Mouse (Mus musculus): ENCODE measurements around the gene Selenoo. TPM values are rescaled to one million over a fixed set of nuclear protein-coding genes. Genes with fewer than 3 reads are reported as not detected.
A peak's percentile ranks its signal among the peaks of the same experiment; 100 is the strongest.

Gene Selenoo
- 18.7 and 21.5 TPM in 2 replicates for polyA plus RNA-seq (2014; fragmentation: Nextera tagmentation; extraction: Ambion mirVana)

DNA sequence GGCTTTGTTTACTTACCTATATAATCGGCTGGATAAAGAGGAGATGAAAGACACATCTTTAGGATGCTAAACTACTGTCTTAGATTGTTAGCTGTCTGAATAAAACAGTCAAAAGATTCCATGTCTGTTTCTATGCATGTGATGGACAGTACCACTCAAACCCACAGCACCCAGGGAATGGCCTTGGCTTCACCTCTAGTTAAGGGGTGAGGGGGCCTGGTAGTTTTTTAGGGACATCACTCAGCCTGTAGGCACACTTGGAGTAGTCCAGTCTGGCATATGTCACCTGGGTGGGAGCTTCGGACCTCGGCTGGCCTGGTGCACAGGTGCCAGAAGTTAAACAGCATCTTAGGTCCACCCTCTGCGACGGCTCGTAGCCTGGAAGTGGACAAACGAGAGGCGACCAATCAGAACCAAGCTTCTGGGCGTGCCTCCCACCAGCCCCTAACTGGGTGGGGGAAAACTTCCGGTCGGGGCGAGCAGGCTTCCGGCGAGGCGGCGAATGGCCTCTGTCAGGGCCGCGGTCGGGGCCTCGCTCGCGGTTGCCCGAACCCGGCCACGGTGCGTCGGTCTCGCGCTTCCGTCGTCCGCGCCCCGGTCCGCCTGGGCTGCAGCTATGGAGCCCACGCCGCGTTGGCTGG, at the start of gene Selenoo:
Gene Selenoo (plus strand): TSS at position 478 of the 641 bp plus-strand sequence.
- ATAC-seq (ENCODE audit: insufficient read depth), result peak; percentile 97
- peaks cover 46% of the 10 kb centered on the region for H3K36me3 ChIP-seq (ENCODE audit: insufficient read depth)
- TF ChIP-seq CTCF (IDR thresholded peaks at IDR 0.05; ENCODE audit: low read depth), result no peak
- whole genome bisulfite sequencing, result 2% methylated on average over 38 of the region's 38 CpGs
- no peaks in the 10 kb centered on the region for H3K27me3 ChIP-seq (ENCODE audit: insufficient read depth, low read length)
- H3K9me3 ChIP-seq (ENCODE audit: low read depth, low read length), result no peaks in the 10 kb centered on the region
- peak within 1 kb of the TSS; percentile 97 for H3K4me2 ChIP-seq
- peak within 1 kb of the TSS; percentile 91 for H3K4me3 ChIP-seq (ENCODE audit: low read depth, low read length)
- H3K27ac ChIP-seq (ENCODE audit: low read depth), result peak within 1 kb of the TSS; percentile 58
- H3K9ac ChIP-seq, result peak within 1 kb of the TSS; percentile 89
- DNase-seq, result peak; percentile 95
- H3K4me1 ChIP-seq (ENCODE audit: insufficient read depth), result peaks cover 4% of the 10 kb centered on the region; the same call in 1 of the 2 replicates

DNA sequence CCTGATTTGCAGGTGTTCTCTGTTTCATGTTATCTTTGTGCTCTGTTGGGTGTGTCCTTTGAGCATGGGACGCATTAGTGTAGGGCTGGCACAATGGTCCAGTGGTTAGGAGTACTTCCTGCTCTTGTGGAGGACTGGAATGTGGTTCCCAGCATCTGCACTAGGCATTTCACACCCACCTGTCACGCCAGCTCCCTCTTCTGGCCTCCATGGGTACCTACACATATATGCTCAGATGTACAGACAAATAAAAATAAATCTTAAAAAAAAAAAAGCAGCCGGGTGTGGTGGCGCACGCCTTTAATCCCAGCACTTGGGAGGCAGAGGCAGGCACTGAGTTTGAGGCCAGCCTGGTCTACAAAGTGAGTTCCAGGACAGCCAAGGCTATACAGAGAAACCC, 44.5 kb upstream of the Selenoo start:
- TF ChIP-seq CTCF (IDR thresholded peaks at IDR 0.05; ENCODE audit: low read depth), result no peak
- Histone ChIP-seq H3K27ac (ENCODE audit: low read depth) (no peak overlapping the region), H3K9ac (no peak overlapping the region), H3K27me3 (ENCODE audit: insufficient read depth, low read length) (no peaks in the 10 kb centered on the region), H3K4me1 (ENCODE audit: insufficient read depth) (no peaks in the 10 kb centered on the region), H3K4me3 (ENCODE audit: low read depth, low read length) (no peak overlapping the region), H3K36me3 (ENCODE audit: insufficient read depth) (no peaks in the 10 kb centered on the region), H3K9me3 (ENCODE audit: low read depth, low read length) (no peaks in the 10 kb centered on the region; the same call in 1 of the 2 replicates), H3K4me2 (no peak overlapping the region)
- DNase-seq (no peak), ATAC-seq (ENCODE audit: insufficient read depth) (no peak)
- WGBS, result 73% methylated on average over 5 of the region's 5 CpGs

DNA sequence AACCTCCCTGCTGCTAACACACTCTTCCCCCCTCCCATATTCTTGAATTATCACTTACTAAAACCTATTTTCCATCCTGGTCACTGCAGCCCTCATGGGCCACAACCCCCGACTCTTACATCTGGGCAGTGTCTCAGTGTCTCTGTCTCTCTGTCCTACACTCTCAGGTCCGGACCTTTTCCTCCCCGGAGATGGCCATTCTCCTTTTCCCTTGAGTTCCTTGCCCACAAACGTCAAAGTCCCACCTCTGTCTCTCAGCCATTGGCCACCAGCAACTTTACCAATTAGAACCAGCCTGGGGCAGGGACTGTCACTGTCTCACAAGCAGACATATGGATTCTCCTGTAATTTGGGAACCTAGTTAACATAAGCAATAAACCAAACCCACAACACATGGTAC, 42.5 kb upstream of the Selenoo start:
- H3K4me3 ChIP-seq (ENCODE audit: low read depth, low read length), result no peak overlapping the region

DNA sequence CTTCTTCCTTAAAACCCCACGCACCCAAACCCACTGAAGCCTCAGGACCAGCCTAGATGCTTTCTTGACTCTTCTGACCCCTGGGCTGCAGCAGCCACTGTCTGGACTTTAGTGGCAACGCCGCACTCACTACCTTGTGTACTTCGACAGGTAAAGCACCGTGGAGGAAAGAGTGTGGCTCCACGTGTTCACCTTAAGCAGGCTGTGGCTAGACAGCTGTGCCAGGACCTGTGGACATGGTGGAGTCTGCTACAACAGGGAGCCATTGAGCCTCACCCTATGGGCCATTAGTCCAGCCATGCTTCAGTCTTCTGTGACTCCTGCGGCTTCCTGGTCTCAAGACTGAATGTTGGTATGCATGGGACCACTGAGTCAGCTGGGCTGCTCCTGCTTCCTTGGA, 34.2 kb upstream of the Selenoo start:
- ATAC-seq (ENCODE audit: insufficient read depth), result no peak
- no peak overlapping the region for H3K9ac ChIP-seq
- no peak for DNase-seq
- H3K27me3 ChIP-seq (ENCODE audit: insufficient read depth, low read length), result peaks cover 20% of the 10 kb centered on the region
- no peaks in the 10 kb centered on the region for H3K9me3 ChIP-seq (ENCODE audit: low read depth, low read length)
- 81% methylated on average over 7 of the region's 7 CpGs for WGBS
- H3K4me2 ChIP-seq, result no peak overlapping the region
- no peaks in the 10 kb centered on the region for H3K36me3 ChIP-seq (ENCODE audit: insufficient read depth)
- TF ChIP-seq CTCF (IDR thresholded peaks at IDR 0.05; ENCODE audit: low read depth), result no peak
- no peak overlapping the region for H3K4me3 ChIP-seq (ENCODE audit: low read depth, low read length)
- H3K27ac ChIP-seq (ENCODE audit: low read depth), result no peak overlapping the region
- no peaks in the 10 kb centered on the region for H3K4me1 ChIP-seq (ENCODE audit: insufficient read depth)

More for the DNA sequence above, 42.5 kb upstream of the Selenoo start:
- DNase-seq, result no peak
- TF ChIP-seq CTCF (IDR thresholded peaks at IDR 0.05; ENCODE audit: low read depth), result no peak
- no peak overlapping the region for H3K4me2 ChIP-seq
- no peak overlapping the region for H3K27ac ChIP-seq (ENCODE audit: low read depth)
- no peaks in the 10 kb centered on the region for H3K4me1 ChIP-seq (ENCODE audit: insufficient read depth)
- no peak overlapping the region for H3K9ac ChIP-seq
- ATAC-seq (ENCODE audit: insufficient read depth), result no peak
- no peaks in the 10 kb centered on the region for H3K27me3 ChIP-seq (ENCODE audit: insufficient read depth, low read length)
- H3K9me3 ChIP-seq (ENCODE audit: low read depth, low read length), result no peaks in the 10 kb centered on the region; the same call in 1 of the 2 replicates
- no peaks in the 10 kb centered on the region for H3K36me3 ChIP-seq (ENCODE audit: insufficient read depth)
- 71% methylated on average over 4 of the region's 4 CpGs for WGBS

DNA sequence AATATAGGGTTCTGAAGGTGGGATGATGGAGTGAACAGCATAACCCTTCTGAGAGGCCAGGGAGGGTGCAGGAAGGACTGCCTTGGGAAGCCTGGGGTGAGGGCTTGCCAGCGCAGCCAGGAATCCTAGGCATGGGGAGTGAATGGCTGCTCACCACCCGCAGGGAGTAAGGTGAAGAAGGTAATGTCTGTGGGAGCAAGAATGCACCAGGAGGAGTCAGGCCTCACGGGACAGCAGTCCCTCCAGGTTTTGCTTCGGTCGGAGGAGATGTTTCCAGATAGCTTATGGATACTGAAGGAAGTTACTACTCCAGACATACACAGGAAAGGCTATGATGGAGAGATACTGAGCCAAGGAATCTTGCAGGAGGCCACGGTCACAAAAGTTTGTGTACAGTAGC, 30.1 kb upstream of the Selenoo start:
- no peak for TF ChIP-seq CTCF (IDR thresholded peaks at IDR 0.05; ENCODE audit: low read depth)
- H3K4me1 ChIP-seq (ENCODE audit: insufficient read depth), result 0 out of 2 replicates have a peak, but pooled peaks cover 3% of the 10 kb centered on the region
- no peak for ATAC-seq (ENCODE audit: insufficient read depth)
- H3K4me3 ChIP-seq (ENCODE audit: low read depth, low read length), result no peak overlapping the region
- 21% methylated on average over 6 of the region's 6 CpGs for WGBS
- no peaks in the 10 kb centered on the region for H3K9me3 ChIP-seq (ENCODE audit: low read depth, low read length)
- DNase-seq, result no peak
- H3K4me2 ChIP-seq, result peak overlapping the region; percentile 96
- no peak overlapping the region for H3K9ac ChIP-seq
- H3K27ac ChIP-seq (ENCODE audit: low read depth), result no peak overlapping the region
- H3K27me3 ChIP-seq (ENCODE audit: insufficient read depth, low read length), result peaks cover 38% of the 10 kb centered on the region
- H3K36me3 ChIP-seq (ENCODE audit: insufficient read depth), result no peaks in the 10 kb centered on the region

DNA sequence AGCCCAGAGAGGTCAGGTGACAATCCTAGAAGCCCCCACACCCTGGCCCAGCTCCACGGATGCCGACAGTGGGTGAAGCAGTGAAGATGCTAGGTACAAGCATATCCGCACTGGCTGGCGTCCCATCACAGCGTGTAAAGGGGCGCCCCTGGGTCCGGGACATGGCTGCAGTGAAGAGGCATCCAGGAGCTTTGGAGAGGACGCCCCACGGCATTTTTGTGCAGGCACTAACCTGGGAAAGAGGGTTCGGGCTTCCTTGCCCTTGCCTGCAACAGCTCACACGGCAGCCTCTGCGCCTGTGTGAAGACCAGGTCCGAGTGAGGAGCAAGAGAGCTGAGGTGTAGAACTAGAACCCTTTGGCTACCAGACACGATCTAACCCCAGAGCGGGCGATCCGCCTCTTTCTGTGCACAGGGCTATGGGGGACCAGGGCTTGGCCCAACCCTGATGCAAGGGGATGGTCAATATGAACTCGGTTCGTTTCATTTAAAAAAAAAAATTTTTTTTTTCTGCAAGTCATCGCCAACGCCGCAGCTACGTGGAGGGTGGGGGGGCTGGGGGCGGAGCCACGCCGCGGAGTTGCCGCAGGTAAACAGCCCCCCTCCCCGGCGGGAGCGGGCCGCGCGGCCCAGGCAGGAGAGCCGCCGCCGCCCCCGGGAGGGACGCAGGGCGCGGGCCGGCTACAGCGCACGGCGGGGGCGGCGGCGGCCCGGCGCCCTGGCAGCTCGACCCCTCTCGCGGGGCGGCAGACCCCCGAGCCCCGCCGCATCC, 29.5 kb upstream of the Selenoo start, which contains the start of gene Panx2:
Gene Panx2 (plus strand): TSS at position 574 of the 771 bp plus-strand sequence.
- Histone ChIP-seq H3K9me3 (ENCODE audit: low read depth, low read length) (no peaks in the 10 kb centered on the region), H3K4me3 (ENCODE audit: low read depth, low read length) (peak within 1 kb of the TSS; percentile 66), H3K36me3 (ENCODE audit: insufficient read depth) (no peaks in the 10 kb centered on the region), H3K27ac (ENCODE audit: low read depth) (no peak within 1 kb of the TSS), H3K4me1 (ENCODE audit: insufficient read depth) (0 out of 2 replicates have a peak, but pooled peaks cover 3% of the 10 kb centered on the region), H3K27me3 (ENCODE audit: insufficient read depth, low read length) (peaks cover 43% of the 10 kb centered on the region), H3K9ac (peak within 1 kb of the TSS; percentile 58), H3K4me2 (peak within 1 kb of the TSS; percentile 96)
- DNase-seq (peak; percentile 26), ATAC-seq (ENCODE audit: insufficient read depth) (peak; percentile 30; the same call in 1 of the 2 replicates)
- WGBS, result under 1% methylated on average over 57 of the region's 57 CpGs
- no peak for TF ChIP-seq CTCF (IDR thresholded peaks at IDR 0.05; ENCODE audit: low read depth)
